Mouse (Mus musculus): Measurements from ENCODE around the gene Rhof. TPM values are rescaled to one million over a fixed set of nuclear protein-coding genes. Genes with fewer than 3 reads are reported as not detected.
A peak's percentile ranks its signal among the peaks of the same experiment; 100 is the strongest.

The Rhof gene
- polyA plus RNA-seq, 2 experiments: 1.8 to 2.5 TPM

DNA sequence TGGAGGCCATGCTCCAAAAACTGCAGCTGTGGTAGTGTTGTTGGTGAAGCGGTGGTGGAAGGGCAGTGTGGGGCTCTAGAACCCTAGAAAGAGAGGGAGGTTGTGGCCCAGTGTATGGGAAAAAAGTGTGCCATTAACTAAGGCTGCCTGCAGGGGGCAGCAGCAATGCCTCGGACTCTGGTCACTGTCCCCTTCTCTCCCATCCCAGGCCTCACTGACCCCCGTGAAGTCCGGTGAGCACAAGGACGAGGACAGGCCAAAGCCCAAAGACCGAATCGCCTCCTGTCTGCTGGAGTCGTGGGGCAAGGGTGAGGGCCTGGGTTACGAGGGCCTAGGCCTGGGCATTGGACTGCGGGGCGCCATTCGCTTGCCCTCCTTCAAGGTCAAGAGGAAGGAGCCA, 24.3 kb upstream of the Rhof start:
- no peak overlapping the region for H3K4me2 ChIP-seq (ENCODE audit: low read depth)
- H3K9ac ChIP-seq (replicated peaks): no peak overlapping the region
- H3K4me1 ChIP-seq (replicated peaks; ENCODE audit: control insufficient read depth in 2 of 2, insufficient read depth in 2 of 2, low read length in 1 of 2): no peaks in the 10 kb centered on the region
- WGBS (ENCODE audit: insufficient replicate concordance): 85% methylated on average over 12 of the region's 12 CpGs
- no peak for ATAC-seq (ENCODE audit: insufficient read depth)
- H3K36me3 ChIP-seq (replicated peaks; ENCODE audit: control insufficient read depth, insufficient read depth, low read depth): peaks cover 76% of the 10 kb centered on the region
- no peak for DNase-seq (ENCODE audit: low read depth in 3 of 3, low spot score in 3 of 3)
- no peak overlapping the region for H3K27ac ChIP-seq
- TF ChIP-seq EP300 (IDR thresholded peaks at IDR 0.05; ENCODE audit: low read depth): no peak
- peak; percentile 80 for TF ChIP-seq CTCF (IDR thresholded peaks at IDR 0.05; ENCODE audit: low read depth)
- no peaks in the 10 kb centered on the region for H3K9me3 ChIP-seq (ENCODE audit: control insufficient read depth, low read length)
- no peaks in the 10 kb centered on the region for H3K27me3 ChIP-seq (ENCODE audit: control insufficient read depth, insufficient read depth, low read length)
- no peak overlapping the region for H3K4me3 ChIP-seq (ENCODE audit: insufficient read depth in 1 of 2, low read depth in 2 of 2, low read length in 2 of 2)

DNA sequence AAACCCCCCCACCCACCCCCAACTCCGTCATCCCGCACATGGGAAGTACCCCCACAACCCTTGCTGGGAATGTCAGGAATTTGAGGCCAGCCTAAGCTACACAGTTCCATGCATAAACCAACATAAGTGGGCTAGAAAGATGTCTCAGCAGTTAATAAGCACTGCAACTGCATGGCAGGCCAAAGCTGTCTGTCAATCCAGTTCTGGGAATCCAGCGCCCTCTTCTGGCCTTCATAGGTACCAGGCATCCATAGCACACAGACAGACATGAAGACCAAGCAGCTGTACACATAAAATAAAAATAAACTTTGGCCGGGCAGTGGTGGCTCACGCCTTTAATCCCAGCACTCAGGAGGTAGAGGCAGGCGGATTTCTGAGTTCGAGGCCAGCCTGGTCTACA, 22.9 kb upstream of the Rhof start:
- peaks cover 74% of the 10 kb centered on the region for H3K36me3 ChIP-seq (replicated peaks; ENCODE audit: control insufficient read depth, insufficient read depth, low read depth)

DNA sequence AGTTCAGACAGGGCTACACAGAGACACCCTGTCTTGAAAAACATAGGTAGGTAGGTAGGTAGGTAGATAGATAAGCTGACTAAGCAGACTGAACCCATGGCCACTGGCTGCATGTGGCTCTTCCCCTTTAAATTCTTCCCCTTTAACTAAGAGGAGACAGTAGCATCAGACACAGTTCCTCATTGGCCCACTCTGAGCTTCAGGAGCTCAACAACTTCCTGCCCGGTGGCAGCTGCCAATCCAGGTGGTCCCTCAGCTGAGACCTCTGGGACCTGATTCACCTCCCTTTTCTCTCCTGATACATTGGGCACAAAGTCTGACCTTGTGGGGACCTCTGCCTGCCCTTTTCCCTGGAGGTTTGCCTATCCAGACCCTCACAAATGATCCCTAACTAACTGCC, 20.4 kb upstream of the Rhof start:
- TF ChIP-seq EP300 (IDR thresholded peaks at IDR 0.05; ENCODE audit: low read depth) (no peak), CTCF (IDR thresholded peaks at IDR 0.05; ENCODE audit: low read depth) (no peak)

More for the DNA sequence above, 22.9 kb upstream of the Rhof start:
- Histone ChIP-seq H3K9ac (replicated peaks) (no peak overlapping the region), H3K27me3 (ENCODE audit: control insufficient read depth, insufficient read depth, low read length) (no peaks in the 10 kb centered on the region), H3K27ac (no peak overlapping the region), H3K4me2 (ENCODE audit: low read depth) (no peak overlapping the region), H3K4me3 (ENCODE audit: insufficient read depth in 1 of 2, low read depth in 2 of 2, low read length in 2 of 2) (no peak overlapping the region), H3K9me3 (ENCODE audit: control insufficient read depth, low read length) (no peaks in the 10 kb centered on the region), H3K4me1 (replicated peaks; ENCODE audit: control insufficient read depth in 2 of 2, insufficient read depth in 2 of 2, low read length in 1 of 2) (peaks cover 5 to 7% of the 10 kb centered on the region in 2 experiments)
- ATAC-seq (ENCODE audit: insufficient read depth) (no peak), DNase-seq (ENCODE audit: low read depth in 3 of 3, low spot score in 3 of 3) (no peak)
- WGBS (ENCODE audit: insufficient replicate concordance): 48% methylated on average over 7 of the region's 7 CpGs
- no peak for TF ChIP-seq EP300 (IDR thresholded peaks at IDR 0.05; ENCODE audit: low read depth)
- peak; percentile 92 for TF ChIP-seq CTCF (IDR thresholded peaks at IDR 0.05; ENCODE audit: low read depth)

DNA sequence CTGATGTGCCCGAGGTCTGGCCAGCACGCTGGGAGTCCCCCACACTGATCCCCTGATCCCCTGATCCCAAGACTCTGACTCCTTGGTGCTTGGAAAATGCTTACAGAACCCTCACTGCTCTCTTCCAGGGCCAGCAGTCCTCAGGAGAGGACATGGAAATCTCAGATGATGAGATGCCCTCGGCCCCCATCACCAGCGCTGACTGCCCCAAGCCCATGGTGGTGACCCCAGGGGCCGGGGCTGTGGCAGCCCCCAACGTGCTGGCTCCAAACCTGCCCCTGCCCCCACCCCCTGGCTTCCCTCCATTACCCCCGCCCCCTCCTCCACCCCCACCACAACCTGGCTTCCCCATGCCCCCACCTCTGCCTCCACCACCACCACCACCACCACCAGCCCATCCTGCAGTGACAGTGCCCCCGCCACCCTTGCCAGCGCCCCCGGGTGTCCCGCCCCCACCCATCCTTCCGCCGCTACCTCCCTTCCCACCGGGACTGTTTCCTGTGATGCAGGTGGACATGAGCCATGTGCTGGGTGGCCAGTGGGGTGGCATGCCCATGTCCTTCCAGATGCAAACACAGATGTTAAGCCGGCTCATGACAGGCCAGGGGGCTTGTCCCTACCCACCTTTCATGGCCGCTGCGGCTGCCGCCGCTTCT, 19.3 kb upstream of the Rhof start:
- Histone ChIP-seq H3K27me3 (ENCODE audit: control insufficient read depth, insufficient read depth, low read length) (no peaks in the 10 kb centered on the region), H3K4me3 (ENCODE audit: insufficient read depth in 1 of 2, low read depth in 2 of 2, low read length in 2 of 2) (no peak overlapping the region), H3K4me2 (ENCODE audit: low read depth) (no peak overlapping the region), H3K4me1 (replicated peaks; ENCODE audit: control insufficient read depth in 2 of 2, insufficient read depth in 2 of 2, low read length in 1 of 2) (peaks cover 15 to 21% of the 10 kb centered on the region in 2 experiments), H3K9me3 (ENCODE audit: control insufficient read depth, low read length) (no peaks in the 10 kb centered on the region), H3K27ac (no peak overlapping the region), H3K9ac (replicated peaks) (no peak overlapping the region), H3K36me3 (replicated peaks; ENCODE audit: control insufficient read depth, insufficient read depth, low read depth) (peaks cover 65% of the 10 kb centered on the region)
- ATAC-seq (ENCODE audit: insufficient read depth): no peak
- WGBS (ENCODE audit: insufficient replicate concordance): 87% methylated on average over 19 of the region's 19 CpGs
- no peak for TF ChIP-seq CTCF (IDR thresholded peaks at IDR 0.05; ENCODE audit: low read depth)
- no peak for DNase-seq (ENCODE audit: low read depth in 3 of 3, low spot score in 3 of 3)

More for the DNA sequence above, 20.4 kb upstream of the Rhof start:
- Histone ChIP-seq H3K27me3 (ENCODE audit: control insufficient read depth, insufficient read depth, low read length) (no peaks in the 10 kb centered on the region), H3K4me1 (replicated peaks; ENCODE audit: control insufficient read depth in 2 of 2, insufficient read depth in 2 of 2, low read length in 1 of 2) (peaks cover 15 to 21% of the 10 kb centered on the region in 2 experiments), H3K9me3 (ENCODE audit: control insufficient read depth, low read length) (no peaks in the 10 kb centered on the region), H3K27ac (no peak overlapping the region), H3K4me2 (ENCODE audit: low read depth) (no peak overlapping the region), H3K4me3 (ENCODE audit: insufficient read depth in 1 of 2, low read depth in 2 of 2, low read length in 2 of 2) (no peak overlapping the region), H3K36me3 (replicated peaks; ENCODE audit: control insufficient read depth, insufficient read depth, low read depth) (peaks cover 63% of the 10 kb centered on the region), H3K9ac (replicated peaks) (no peak overlapping the region)
- 61% methylated on average over 1 of the region's 1 CpGs for WGBS (ENCODE audit: insufficient replicate concordance)
- DNase-seq (ENCODE audit: low read depth in 3 of 3, low spot score in 3 of 3) (no peak), ATAC-seq (ENCODE audit: insufficient read depth) (no peak)

DNA sequence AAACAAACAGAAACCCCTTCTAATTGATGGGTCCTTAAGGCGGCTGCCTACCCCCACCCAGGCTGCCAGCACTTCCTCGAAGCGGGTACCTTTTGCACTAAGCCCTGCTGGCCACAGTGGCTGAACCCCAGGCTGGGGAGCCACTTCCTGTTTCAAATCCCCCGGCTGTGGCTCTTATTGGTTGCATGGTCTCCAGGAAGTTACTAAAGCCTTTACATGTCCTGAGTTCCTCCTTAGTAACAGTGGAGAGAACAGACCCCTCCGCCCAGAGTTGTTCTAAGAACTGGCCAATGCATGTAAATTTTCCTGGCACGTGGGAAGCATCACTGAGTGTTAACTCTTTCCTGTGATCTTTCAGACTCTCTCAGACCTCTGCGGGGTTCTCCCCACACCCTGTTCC, 18.6 kb upstream of the Rhof start:
- Histone ChIP-seq H3K9ac (replicated peaks) (peak overlapping the region; percentile 59), H3K4me1 (replicated peaks; ENCODE audit: control insufficient read depth in 2 of 2, insufficient read depth in 2 of 2, low read length in 1 of 2) (peaks cover 15 to 21% of the 10 kb centered on the region in 2 experiments), H3K27ac (peak overlapping the region; percentile 56), H3K36me3 (replicated peaks; ENCODE audit: control insufficient read depth, insufficient read depth, low read depth) (peaks cover 69% of the 10 kb centered on the region), H3K9me3 (ENCODE audit: control insufficient read depth, low read length) (no peaks in the 10 kb centered on the region), H3K27me3 (ENCODE audit: control insufficient read depth, insufficient read depth, low read length) (no peaks in the 10 kb centered on the region), H3K4me2 (ENCODE audit: low read depth) (peak overlapping the region; percentile 88), H3K4me3 (ENCODE audit: insufficient read depth in 1 of 2, low read depth in 2 of 2, low read length in 2 of 2) (peak overlapping the region; percentile 55 to 71; a peak in 3 of 4 replicates)
- no peak for TF ChIP-seq CTCF (IDR thresholded peaks at IDR 0.05; ENCODE audit: low read depth)
- TF ChIP-seq EP300 (IDR thresholded peaks at IDR 0.05; ENCODE audit: low read depth): no peak
- WGBS (ENCODE audit: insufficient replicate concordance): 35% methylated on average over 7 of the region's 7 CpGs
- no peak for DNase-seq (ENCODE audit: low read depth in 3 of 3, low spot score in 3 of 3)
- ATAC-seq (ENCODE audit: insufficient read depth): no peak
